Mouse (Mus musculus) midbrain, embryonic 16.5 days (tissue): Measurements from ENCODE around the gene Mettl7a3. TPM values are rescaled to one million over a fixed set of nuclear protein-coding genes. Genes with fewer than 3 reads are reported as not detected.
"Not testable (repeated sequence)": the region's sequence is repeated elsewhere in the genome, so short reads cannot be mapped to it uniquely, and the experiment has no call there.

Experiments used
- ATAC-seq: fragments of 200-750 bp; cut with Nextera tagmentation; 2 replicates; pipeline ENCODE4 v1.8.0; 2017; ENCODE audit warnings: moderate TSS enrichment
- H3K27ac ChIP-seq: fragments of 300-500 bp; sonication (generic); 2 replicates; pipeline ENCODE4 v1.5.1; 2014; ENCODE audit warnings: mild to moderate bottlenecking, low read length, mixed read lengths
- H3K27me3 ChIP-seq: fragments of 300-500 bp; sonication (generic); 2 replicates; pipeline ENCODE4 v1.6.1; 2014; ENCODE audit warnings: low read depth, low read length, mixed read lengths; ENCODE audit not compliant: control insufficient read depth, insufficient read depth
- H3K36me3 ChIP-seq: fragments of 300-500 bp; sonication (generic); 2 replicates; pipeline ENCODE4 v1.6.1; 2014; ENCODE audit warnings: mild to moderate bottlenecking, low read length, moderate library complexity, mixed read lengths; ENCODE audit not compliant: control insufficient read depth, insufficient read depth
- H3K4me1 ChIP-seq: fragments of 300-500 bp; sonication (generic); 2 replicates; pipeline ENCODE4 v1.6.1; 2014; ENCODE audit warnings: mild to moderate bottlenecking, low read length, mixed read lengths; ENCODE audit not compliant: control insufficient read depth, insufficient read depth
- H3K4me2 ChIP-seq: fragments of 300-500 bp; sonication (generic); 2 replicates; pipeline ENCODE4 v1.6.1; 2014; ENCODE audit warnings: mild to moderate bottlenecking, low read length, mixed read lengths
- H3K4me3 ChIP-seq: fragments of 300-500 bp; sonication (generic); 2 replicates; pipeline ENCODE4 v1.5.1; 2014; ENCODE audit warnings: low read depth, mild to moderate bottlenecking, low read length, moderate library complexity, mixed read lengths
- H3K9ac ChIP-seq: fragments of 300-500 bp; sonication (generic); 2 replicates; pipeline ENCODE4 v1.6.1; 2014; ENCODE audit warnings: low read depth, low read length, mixed read lengths
- H3K9me3 ChIP-seq: fragments of 300-500 bp; sonication (generic); replicated peaks from 2 replicates; pipeline ENCODE4 v1.6.1; 2014; ENCODE audit warnings: mild to moderate bottlenecking, low read length, mixed read lengths; ENCODE audit not compliant: control insufficient read depth, poor library complexity, severe bottlenecking
- WGBS: fragments of 180-500 bp; shearing (Covaris S2); extraction: QIAGEN DNeasy Blood & Tissue Kit; methylation state at CpG from one replicate; pipeline ENCODE4 v1.1.7; 2014; 5-methylcytosine and 5-hydroxymethylcytosine counted together
- polyA plus RNA-seq: library from polyadenylated mRNA; unstranded; fragments of >200 nt; fragmentation: Nextera tagmentation; extraction: Ambion mirVana; gene quantifications from 2 replicates; pipeline ENCODE4 v1.2.1, GENCODE M21; 2015

Gene Mettl7a3
- polyA plus RNA-seq, 1 experiment from 2014 or later = not detected

- ATAC-seq = no peak
- Histone ChIP-seq H3K27me3 (no peaks in the 10 kb centered on the region), H3K4me2 (no peak overlapping the region), H3K4me3 (no peak overlapping the region), H3K9ac (no peak overlapping the region), H3K36me3 (no peaks in the 10 kb centered on the region), H3K27ac (no peak overlapping the region), H3K4me1 (no peaks in the 10 kb centered on the region), H3K9me3 (no peaks in the 10 kb centered on the region; the same call in 1 of the 2 replicates)
- 89% methylated on average over 7 of the region's 7 CpGs for WGBS
Observed at GRCm38 (mm10) chr15:100367119-100367518, 32.4 kb downstream of the Mettl7a3 start.

- Histone ChIP-seq H3K27me3 (no peaks in the 10 kb centered on the region), H3K4me3 (no peak overlapping the region), H3K36me3 (no peaks in the 10 kb centered on the region), H3K4me2 (no peak overlapping the region), H3K4me1 (no peaks in the 10 kb centered on the region), H3K27ac (no peak overlapping the region), H3K9me3 (no peaks in the 10 kb centered on the region), H3K9ac (no peak overlapping the region)
- WGBS = 37% methylated on average over 5 of the region's 5 CpGs
- no peak for ATAC-seq
Observed at GRCm38 (mm10) chr15:100375066-100375465, 40.3 kb downstream of the Mettl7a3 start.

DNA sequence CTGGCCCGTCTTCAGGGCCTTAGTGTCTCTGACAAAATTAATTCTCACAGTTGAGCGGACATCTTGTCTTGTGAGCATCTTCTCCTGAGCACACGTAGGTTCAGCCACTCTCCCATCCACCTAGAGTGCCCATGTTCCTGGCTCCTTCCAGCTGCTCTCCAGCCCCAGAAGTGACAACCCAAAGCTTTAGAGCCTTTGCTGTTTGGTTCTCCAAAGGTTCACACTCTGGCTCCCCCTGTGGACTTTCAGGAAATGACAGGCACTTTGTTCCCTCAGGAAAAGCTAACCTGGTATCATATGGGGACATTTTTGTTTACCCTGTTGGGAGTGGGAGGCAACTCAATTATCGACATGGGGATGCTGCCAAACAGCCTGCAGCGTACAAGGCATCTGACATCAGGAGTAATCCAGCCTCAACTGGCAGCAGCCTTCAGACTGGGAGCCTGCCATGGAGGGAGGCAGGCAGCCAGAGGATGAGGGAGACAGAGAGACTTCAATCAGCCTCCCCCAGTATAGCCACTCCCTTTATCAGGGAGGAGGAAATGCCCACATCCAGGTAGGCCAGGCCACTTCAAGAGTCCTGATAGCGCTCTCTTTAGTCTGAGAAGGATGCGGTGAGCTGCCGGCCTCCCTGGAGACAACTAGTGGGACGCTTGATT is 43.2 kb downstream of the Mettl7a3 start:
- not testable (repeated sequence) for H3K27me3 ChIP-seq, H3K4me1 ChIP-seq, H3K27ac ChIP-seq, H3K9ac ChIP-seq, H3K9me3 ChIP-seq, H3K4me2 ChIP-seq, H3K4me3 ChIP-seq, H3K36me3 ChIP-seq, ATAC-seq
- WGBS = 26% methylated on average over 3 of the region's 9 CpGs

DNA sequence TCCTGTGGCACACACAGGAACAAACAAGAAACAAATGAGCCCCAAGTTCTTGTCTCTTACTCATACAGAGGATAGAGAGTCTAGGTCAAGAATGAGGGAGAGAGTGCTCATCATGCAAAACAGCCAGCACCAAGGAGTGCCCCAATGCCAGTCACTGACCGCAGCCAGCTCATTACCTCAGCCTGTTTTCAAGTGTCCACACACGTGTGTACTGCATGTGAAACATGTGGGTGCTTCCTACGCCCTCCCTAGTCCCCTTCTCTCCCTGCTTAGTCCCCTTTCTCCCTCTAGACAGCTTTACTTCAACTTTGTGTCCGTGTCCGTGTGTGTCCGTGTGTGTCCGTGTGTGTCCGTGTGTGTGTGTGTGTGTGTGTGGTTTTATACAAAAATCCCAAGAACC is 44.9 kb downstream of the Mettl7a3 start:
- WGBS = 84% methylated on average over 8 of the region's 8 CpGs
- no peak overlapping the region for H3K4me3 ChIP-seq
- no peak for ATAC-seq

DNA sequence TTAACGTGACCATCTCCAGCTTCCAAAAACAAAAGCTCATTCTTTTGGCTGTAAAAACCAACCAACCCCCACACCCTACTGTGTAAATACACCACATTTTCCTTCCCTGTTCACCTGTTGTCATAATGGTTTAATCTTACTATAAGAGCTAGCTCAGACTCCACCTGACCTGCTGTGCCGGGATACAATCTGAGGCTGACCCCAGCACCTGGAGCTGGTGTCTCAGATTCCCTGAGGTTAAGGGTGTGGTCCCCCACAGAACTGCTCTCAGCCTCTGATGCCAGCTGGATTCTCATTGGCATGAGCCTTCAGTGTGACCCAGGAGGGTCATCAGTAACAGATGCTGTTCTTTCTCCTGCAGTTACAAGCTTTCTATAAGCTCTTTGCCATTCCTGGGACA is 45.4 kb downstream of the Mettl7a3 start:
- H3K4me1 ChIP-seq = no peaks in the 10 kb centered on the region
- 69% methylated on average over 2 of the region's 2 CpGs for whole genome bisulfite sequencing
- H3K27me3 ChIP-seq = no peaks in the 10 kb centered on the region
- no peak overlapping the region for H3K4me3 ChIP-seq
- H3K36me3 ChIP-seq = no peaks in the 10 kb centered on the region
- ATAC-seq = no peak
- H3K27ac ChIP-seq = no peak overlapping the region
- H3K9ac ChIP-seq = no peak overlapping the region
- no peak overlapping the region for H3K4me2 ChIP-seq
- H3K9me3 ChIP-seq = no peaks in the 10 kb centered on the region

More for the DNA sequence above, 44.9 kb downstream of the Mettl7a3 start:
- Histone ChIP-seq H3K9ac (no peak overlapping the region), H3K4me1 (no peaks in the 10 kb centered on the region), H3K27ac (no peak overlapping the region), H3K9me3 (no peaks in the 10 kb centered on the region), H3K4me2 (no peak overlapping the region), H3K27me3 (no peaks in the 10 kb centered on the region), H3K36me3 (no peaks in the 10 kb centered on the region)

- H3K27me3 ChIP-seq = no peaks in the 10 kb centered on the region
- WGBS = 90% methylated on average over 9 of the region's 9 CpGs
- H3K27ac ChIP-seq = no peak overlapping the region
- H3K9ac ChIP-seq = no peak overlapping the region
- ATAC-seq = no peak
- H3K4me1 ChIP-seq = no peaks in the 10 kb centered on the region
- H3K4me2 ChIP-seq = no peak overlapping the region
- H3K9me3 ChIP-seq = no peaks in the 10 kb centered on the region
- H3K36me3 ChIP-seq = no peaks in the 10 kb centered on the region
- no peak overlapping the region for H3K4me3 ChIP-seq
Observed at GRCm38 (mm10) chr15:100385705-100386104, 51.0 kb downstream of the Mettl7a3 start.

GRCm38 (mm10) chr15:100387544-100388223 is 53.0 kb downstream of the Mettl7a3 start:
- 0 out of 2 replicates have a peak, but pooled peaks cover 2% of the 10 kb centered on the region for H3K36me3 ChIP-seq
- 94% methylated on average over 17 of the region's 17 CpGs for WGBS
- no peak overlapping the region for H3K4me2 ChIP-seq
- H3K4me3 ChIP-seq = no peak overlapping the region
- no peak overlapping the region for H3K9ac ChIP-seq
- no peak for ATAC-seq
- no peaks in the 10 kb centered on the region for H3K9me3 ChIP-seq
- H3K27ac ChIP-seq = no peak overlapping the region
- H3K27me3 ChIP-seq = no peaks in the 10 kb centered on the region
- H3K4me1 ChIP-seq = no peaks in the 10 kb centered on the region

- no peak overlapping the region for H3K9ac ChIP-seq
- 0 out of 2 replicates have a peak, but pooled peaks cover 2% of the 10 kb centered on the region for H3K36me3 ChIP-seq
- H3K4me1 ChIP-seq = no peaks in the 10 kb centered on the region
- no peaks in the 10 kb centered on the region for H3K27me3 ChIP-seq
- H3K4me2 ChIP-seq = no peak overlapping the region
- no peak overlapping the region for H3K4me3 ChIP-seq
- H3K27ac ChIP-seq = no peak overlapping the region
- no peaks in the 10 kb centered on the region for H3K9me3 ChIP-seq
- WGBS = 95% methylated on average over 16 of the region's 16 CpGs
- ATAC-seq = no peak
Observed at GRCm38 (mm10) chr15:100388224-100388835, 53.6 kb downstream of the Mettl7a3 start.

DNA sequence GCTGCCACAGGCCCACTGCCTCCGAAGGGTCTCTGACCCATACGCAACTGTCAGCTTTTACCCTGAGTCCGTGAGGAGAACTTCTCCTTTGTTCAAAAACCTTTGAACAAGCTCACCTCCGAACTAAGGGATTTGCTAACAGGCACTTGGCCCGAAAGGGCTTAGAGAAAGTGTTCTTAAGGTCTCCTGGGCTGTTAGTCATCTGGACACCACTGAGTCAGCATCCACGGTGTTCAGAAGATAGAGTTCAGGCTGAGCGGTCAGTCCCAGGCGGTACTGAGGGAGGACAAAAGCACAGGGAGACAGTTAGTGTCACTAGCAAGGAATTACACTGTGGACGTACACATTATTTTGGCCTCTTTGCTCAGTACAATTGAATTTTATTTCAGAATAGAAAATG is 54.2 kb downstream of the Mettl7a3 start:
- no peak overlapping the region for H3K4me2 ChIP-seq
- H3K4me3 ChIP-seq = no peak overlapping the region
- H3K9ac ChIP-seq = no peak overlapping the region
- ATAC-seq = no peak
- H3K27me3 ChIP-seq = no peaks in the 10 kb centered on the region
- no peaks in the 10 kb centered on the region for H3K4me1 ChIP-seq
- H3K27ac ChIP-seq = no peak overlapping the region
- 47% methylated on average over 9 of the region's 9 CpGs for WGBS
- H3K9me3 ChIP-seq = no peaks in the 10 kb centered on the region
- peaks cover 3% of the 10 kb centered on the region; the same call in 1 of the 2 replicates for H3K36me3 ChIP-seq
